Mouse (Mus musculus) right cerebral cortex, postnatal 36 days (tissue): ENCODE data around the gene Kptn.

Experiments
- DNase-seq, 2 experiments: peaks; one replicate each; pipeline ENCODE4 v3.0.0; 2022; ENCODE audit warnings: low spot score in 2 of 2, mixed read lengths in 1 of 2

The Kptn gene

DNA sequence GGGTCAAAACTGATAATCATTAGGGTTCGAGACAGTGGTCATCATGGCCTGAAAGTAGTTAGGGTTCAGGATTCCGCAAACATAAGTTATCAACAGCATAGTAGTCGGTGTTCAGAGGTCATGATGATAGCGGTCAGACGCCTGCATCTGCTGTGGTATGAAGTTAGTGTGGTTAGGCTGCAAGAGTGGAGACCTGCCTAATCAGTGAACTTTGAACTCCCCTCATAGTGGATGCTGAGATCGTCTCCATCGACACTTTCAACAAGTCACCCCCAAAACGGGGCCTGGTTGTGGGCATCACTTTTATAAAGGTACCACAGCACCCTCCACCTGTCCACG lies 536 bp downstream of the Kptn start:
- DNase-seq: no peak

- no peak for DNase-seq
Measured at GRCm38 (mm10) chr7:16125829-16126228, 6.1 kb downstream of the Kptn start.

DNA sequence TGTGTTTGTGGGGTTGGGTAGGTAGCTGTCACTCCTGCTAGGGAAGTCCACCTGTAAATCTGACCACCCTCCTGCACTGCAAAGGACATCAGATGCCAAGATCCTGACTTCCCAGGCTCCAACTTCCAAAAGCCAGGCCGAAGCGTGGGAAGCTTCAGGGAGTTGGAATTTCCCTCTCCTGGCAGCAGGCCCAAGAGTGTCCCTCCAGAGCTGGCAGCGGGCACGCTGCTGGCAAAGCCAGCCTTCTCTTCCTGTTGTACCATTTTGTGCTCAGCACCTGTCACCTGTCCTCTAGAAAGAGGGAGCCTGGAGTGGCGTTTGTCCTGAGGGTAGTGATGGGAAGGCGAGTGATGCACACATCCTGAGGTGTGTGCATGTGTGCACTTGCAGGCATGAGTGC lies 8.6 kb downstream of the Kptn start:
- DNase-seq: no peak

DNA sequence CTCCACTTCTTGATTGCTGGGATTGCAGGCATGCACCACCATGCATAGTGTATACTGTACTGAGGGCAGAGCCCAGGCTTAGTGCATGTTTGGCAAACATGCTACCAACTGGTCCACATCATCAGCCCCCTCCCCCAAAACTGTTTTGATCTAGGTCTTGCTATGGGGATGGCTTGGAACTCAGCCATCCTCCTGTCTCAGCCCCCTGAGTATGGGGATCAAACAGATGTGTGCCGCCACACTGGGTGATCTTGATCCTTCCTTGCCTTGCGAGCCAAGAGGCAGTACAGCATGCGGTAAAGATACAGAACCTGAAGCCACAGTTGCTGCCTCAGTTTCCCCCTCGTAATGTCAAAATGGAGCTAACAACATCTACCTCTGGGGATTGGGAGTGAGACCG lies 9.2 kb downstream of the Kptn start:
- no peak for DNase-seq

DNA sequence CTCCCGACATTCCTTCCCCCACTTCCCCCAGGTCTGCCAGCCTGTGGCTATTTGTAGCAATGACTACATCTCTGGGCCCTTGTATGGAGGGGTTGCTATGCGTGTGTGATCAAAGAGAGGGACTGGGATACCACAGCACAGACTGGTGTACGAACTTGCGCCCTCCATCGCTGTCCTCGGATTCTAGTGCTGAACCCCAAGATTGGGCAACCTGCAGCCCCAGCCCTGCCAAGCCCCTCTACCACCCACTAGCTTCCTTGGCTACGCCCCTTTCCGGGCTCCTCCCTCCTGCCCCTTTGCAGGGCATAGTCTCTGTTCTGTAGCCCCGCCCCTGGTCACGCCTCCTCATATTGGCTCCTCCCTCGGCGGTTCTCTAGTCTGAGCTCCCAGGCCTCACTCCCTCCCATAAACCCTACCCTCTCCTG lies 9.7 kb downstream of the Kptn start, which contains the start of gene Slc8a2:
Slc8a2 (plus strand) TSS at position 406 of the 425 bp plus-strand sequence.
- DNase-seq: peak; percentile 90 to 92

- no peak for DNase-seq
Measured at GRCm38 (mm10) chr7:16129846-16130691, 10.4 kb downstream of the Kptn start.

DNA sequence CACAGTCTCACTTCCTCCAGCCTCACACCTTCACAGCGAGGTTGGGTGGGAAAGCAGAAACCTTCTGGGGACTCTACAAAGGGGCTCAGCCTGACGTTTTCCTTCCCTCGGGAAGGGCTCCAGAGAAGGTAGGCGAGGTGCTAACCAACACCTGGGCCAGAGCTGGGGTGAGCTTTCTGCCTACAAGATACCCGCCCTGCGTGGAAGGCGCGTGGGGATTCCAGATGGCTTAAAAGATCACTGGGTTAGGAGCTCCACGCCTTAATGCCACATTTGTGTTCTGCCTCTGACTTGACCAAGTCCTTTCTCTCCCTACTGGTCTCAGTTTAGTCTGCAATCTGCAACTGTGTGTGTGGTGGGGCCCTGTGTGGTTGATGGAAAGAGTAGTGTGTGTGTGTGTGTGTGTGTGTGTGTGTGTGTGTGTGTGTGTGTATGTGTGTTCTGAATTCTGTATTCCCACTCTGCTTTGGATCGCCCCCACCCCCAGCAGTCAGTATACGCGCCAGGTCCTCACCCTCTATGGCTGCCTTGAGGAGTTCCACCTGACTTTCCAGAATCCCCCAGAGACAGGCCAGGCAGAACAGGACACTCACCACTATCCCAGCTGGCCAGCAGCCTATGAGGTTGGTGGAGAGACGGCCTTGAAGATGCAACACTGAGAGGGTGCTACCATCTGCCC lies 11.4 kb downstream of the Kptn start:
- DNase-seq: no peak

DNA sequence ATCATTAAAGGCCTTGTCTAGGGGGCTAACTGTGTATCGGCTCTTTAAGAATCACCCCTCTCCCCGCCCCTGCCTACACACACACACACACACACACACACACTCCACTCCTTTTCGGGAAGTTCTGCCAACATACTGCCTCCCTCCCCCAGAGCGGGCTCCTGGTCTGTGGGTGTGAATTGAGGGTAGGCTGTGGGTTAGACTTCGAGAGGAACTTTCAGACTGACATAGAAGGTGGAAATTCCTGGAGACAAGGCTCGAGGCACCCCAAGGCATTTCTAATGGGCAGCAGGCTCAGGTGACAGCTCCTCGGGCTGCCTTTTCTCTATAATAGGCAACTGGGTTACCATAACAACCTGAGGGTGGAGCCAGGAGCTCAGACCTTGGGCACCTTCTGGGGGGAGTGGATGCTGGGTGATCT lies 12.5 kb downstream of the Kptn start:
- DNase-seq: no peak

DNA sequence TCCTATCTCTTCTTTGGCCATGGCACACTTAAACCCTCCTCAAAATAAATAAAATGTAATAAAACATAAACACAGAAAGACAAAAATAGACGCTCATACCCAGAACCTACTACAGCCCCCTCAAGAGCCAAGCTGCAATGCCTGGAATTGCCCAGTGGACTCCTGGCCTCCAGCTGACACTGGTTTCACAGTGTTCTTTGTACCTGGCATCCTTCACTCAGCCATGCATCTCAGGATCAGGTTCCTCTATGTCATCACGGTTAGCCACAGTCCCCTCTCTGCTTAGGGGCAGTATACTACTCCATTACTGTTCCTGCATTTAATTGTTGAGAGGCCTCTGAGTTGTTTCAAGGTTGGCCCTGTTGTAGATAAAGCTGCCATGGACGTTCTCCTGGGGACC lies 13.2 kb downstream of the Kptn start:
- DNase-seq: no peak

- DNase-seq: no peak
Measured at GRCm38 (mm10) chr7:16133691-16134090, 14.0 kb downstream of the Kptn start.

GRCm38 (mm10) chr7:16134951-16135392 lies 15.3 kb downstream of the Kptn start:
- no peak for DNase-seq

DNA sequence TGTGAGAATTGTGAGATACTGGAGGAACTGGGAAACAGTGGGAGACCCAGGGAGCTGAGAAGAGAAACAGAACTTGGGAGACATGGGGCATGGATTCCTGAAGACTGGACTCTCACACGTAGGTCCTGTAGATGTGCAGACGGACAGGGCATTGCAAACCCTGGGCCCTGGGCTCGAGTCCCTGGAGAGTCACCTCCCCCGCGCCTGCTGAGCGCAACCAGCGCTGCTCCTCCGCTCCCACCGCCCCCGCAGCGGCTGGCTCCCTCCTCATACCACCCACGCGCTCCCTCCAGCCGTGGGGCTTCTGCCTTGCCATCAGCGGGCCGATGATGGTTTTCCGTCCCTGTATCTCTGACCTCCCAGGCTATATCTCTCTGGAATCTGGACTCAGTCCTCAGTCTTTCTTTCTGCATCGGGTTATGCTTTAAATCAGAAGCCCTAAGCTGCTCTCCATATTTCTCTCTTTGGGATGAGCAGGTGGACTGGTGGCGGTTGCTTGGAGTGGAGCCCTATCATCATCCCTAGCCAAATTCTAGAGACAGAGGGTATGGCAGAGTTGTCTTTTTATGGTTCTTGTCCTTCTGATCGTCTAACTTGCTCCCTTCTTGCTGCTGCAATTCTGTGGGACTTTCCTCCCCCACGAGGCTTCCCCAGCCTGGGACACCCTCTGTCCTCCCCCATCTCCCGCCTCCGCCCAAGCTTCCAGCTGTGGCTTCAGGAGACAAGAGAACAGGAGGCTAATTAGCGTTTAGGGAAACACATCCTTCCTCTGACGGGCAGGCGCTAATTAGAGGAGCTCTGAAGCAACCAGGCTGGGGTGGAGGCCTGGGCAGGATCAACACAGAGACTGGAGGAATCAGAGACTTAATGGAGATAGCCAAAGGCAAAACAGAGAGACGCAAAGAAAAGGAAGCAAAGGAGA lies 27.1 kb downstream of the Kptn start:
- peak; percentile 68 to 72 for DNase-seq

GRCm38 (mm10) chr7:16147643-16148042 lies 27.9 kb downstream of the Kptn start:
- DNase-seq: no peak

DNA sequence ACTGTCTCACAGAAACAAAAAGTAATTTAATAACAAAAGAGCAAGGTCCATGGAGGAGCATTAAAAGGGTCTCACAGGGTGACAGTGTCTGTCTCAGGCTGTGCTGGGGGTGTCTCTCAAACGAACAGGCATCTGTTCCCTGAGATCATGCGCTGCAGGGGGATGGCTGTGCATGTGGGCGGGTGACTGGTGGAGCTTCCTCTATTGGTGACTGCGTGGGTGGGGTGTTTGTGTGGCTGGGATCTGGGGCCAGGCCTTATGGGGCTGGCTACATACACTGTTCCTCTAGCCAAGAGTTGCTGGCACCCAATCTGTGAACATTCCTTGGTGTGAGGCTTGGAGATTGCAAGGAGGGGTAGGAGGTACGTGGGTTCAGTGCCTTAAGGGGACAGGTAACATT lies 29.5 kb downstream of the Kptn start:
- peak; percentile 89 to 92 for DNase-seq

GRCm38 (mm10) chr7:16150191-16151145 lies 30.8 kb downstream of the Kptn start:
- DNase-seq: no peak

DNA sequence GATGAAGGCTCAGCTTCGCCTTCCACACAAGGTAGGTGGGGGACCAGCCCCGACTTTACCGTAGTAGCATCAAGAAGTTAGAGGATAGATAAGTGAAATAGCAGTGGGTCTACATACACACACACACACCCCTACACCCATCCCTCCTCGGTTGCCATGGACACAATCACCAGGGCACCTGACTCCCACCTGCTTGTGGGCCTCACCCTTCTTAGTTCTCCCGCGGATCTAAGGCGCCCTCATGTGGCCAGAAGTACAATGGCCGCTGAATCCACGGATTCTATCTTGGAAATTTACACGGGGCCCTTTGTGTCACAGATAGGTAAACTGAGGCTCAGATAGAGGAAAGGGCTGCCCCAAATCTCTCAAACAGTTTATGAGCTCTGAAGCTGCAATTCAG lies 33.8 kb downstream of the Kptn start:
- no peak for DNase-seq

DNA sequence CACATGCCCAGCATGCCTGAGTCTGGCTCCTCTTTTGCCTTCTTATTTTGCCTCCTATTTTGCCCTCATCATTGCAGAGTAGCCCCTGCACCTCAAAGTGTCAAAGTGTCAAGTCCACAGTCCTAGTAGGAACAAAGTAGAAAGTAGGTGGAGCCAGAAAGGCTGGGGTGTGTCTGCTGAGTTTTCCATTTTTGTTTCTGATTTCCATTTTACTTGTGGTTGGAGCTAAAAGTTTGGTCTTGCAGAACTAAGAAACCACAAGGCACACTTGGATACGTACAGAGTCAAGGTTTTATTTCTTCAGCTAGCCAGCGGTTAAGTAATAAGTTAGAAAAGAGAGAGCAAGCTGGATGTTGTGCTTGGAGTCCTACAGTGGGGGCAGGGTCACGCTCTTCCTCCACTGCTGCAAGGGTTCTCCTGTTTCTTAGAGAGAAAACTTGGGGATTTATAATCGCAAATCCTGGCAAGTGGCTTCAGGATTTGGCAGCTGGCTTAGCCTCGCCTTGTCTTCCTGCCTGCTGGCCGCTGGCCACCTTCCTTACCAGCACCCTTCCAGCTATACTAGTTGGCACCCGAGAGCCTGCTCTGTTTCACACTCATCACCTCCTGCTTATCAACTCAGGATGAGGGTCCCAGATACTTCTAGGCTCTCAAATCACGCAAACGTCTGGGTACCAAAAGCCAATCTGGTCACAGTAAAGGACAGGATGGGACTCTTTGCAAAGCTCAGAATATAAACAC lies 35.6 kb downstream of the Kptn start:
- no peak for DNase-seq

DNA sequence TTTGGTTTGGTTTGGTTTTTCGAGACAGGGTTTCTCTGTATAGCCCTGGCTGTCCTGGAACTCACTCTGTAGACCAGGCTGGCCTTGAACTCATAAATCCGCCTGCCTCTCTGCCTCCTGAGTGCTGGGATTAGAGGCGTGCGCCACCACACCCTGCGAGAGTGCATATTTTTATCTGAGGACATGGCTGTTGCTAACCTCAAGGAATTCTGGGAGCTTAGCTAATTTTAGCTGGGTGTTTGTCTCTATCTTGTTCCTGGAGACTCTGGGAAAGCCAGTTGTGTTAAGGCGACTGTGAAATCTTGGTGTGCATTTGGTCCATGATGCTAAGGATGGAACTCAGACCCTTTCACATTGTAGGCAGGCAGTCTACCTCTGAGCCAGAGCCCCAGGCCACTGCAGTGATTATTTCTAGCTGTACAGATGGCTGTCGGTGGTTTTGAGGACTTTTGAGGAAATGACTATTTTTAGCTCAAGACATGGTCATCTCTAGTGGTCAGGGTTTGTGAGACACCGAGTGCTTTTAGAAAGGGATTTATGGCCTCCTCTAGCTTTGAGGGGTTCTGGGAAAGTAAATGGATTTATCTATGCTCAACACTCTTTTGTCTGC lies 36.5 kb downstream of the Kptn start:
- no peak for DNase-seq

DNA sequence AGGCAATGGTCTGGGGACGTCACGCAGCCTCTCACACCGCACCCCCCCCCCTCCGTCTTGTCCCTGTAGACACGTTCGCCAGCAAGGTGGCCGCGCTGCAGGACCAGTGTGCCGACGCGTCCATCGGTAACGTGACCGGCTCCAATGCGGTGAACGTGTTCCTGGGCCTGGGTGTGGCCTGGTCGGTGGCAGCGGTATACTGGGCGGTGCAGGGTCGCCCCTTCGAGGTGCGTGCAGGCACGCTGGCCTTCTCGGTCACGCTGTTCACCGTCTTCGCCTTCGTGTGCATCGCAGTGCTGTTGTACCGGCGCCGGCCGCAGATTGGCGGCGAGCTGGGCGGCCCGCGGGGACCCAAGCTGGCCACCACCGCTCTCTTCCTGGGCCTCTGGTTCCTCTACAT lies 39.0 kb downstream of the Kptn start:
- no peak for DNase-seq

GRCm38 (mm10) chr7:16160702-16161101 lies 41.0 kb downstream of the Kptn start:
- no peak for DNase-seq
